Mouse (Mus musculus): ENCODE results near the gene Gm7030.
"Not testable (repeated sequence)": the region's sequence is repeated elsewhere in the genome, so short reads cannot be mapped to it uniquely, and the experiment has no call there.

DNA sequence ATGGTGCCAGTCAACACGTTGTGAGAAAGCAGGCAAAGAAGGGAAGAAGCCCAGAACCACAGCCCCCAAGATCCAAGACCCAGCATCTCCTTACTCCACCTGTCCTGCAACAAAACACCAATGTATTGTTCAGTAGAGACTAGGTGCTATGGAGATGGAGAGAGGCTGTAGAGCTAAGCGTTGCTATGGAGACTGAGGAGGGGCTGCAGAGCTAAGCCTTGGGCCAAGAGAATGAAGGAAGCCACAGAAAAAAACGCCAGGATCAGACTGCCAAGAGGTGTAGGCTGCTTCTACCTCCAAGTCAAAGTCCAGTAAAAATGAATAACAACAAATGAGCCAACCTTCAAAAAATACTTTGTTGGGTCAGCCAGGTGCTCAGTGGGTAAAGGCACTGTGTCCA, 12.7 kb downstream of the Gm7030 start:
- TF ChIP-seq CTCF (IDR thresholded peaks at IDR 0.05; ENCODE audit: low read depth, low read length); POLR2A (IDR thresholded peaks at IDR 0.05; ENCODE audit: extremely low read depth, insufficient read depth, low read length): not testable (repeated sequence)

Measured in liver, adult 2 months (tissue).